Mouse (Mus musculus): ENCODE data around the gene Sgf29. TPM values are rescaled to one million over a fixed set of nuclear protein-coding genes. Genes with fewer than 3 reads are reported as not detected.
"Not testable (repeated sequence)": the region's sequence is repeated elsewhere in the genome, so short reads cannot be mapped to it uniquely, and the experiment has no call there.

Sgf29 gene
- polyA plus RNA-seq, 1 experiment from 2014 or later = 42.4 TPM

- ATAC-seq = no peak
- peaks cover 94% of the 10 kb centered on the region for H3K36me3 ChIP-seq
- no peak overlapping the region for H3K9ac ChIP-seq
- no peak overlapping the region for H3K4me2 ChIP-seq
- WGBS (ENCODE audit: insufficient replicate concordance) = 66% methylated on average over 5 of the region's 5 CpGs
- peaks cover 7% of the 10 kb centered on the region; the same call in 1 of the 2 replicates for H3K4me1 ChIP-seq
- no peaks in the 10 kb centered on the region for H3K9me3 ChIP-seq (replicated peaks)
- no peak overlapping the region; the same call in 1 of the 2 replicates for H3K27ac ChIP-seq
- no peaks in the 10 kb centered on the region for H3K27me3 ChIP-seq (replicated peaks)
- no peak overlapping the region for H3K4me3 ChIP-seq
These were observed 19.3 kb downstream of the Sgf29 start for GRCm38 (mm10) chr7:126668452-126668851.

- Histone ChIP-seq H3K9ac (no peak overlapping the region), H3K27me3 (replicated peaks) (no peaks in the 10 kb centered on the region), H3K4me1 (peaks cover 7% of the 10 kb centered on the region; the same call in 1 of the 2 replicates), H3K4me3 (no peak overlapping the region), H3K4me2 (no peak overlapping the region), H3K36me3 (peaks cover 91% of the 10 kb centered on the region), H3K27ac (no peak overlapping the region), H3K9me3 (replicated peaks) (no peaks in the 10 kb centered on the region)
- no peak for ATAC-seq
- WGBS (ENCODE audit: insufficient replicate concordance) = 87% methylated on average over 3 of the region's 3 CpGs
These were observed 21.0 kb downstream of the Sgf29 start for GRCm38 (mm10) chr7:126670152-126670551.

- Histone ChIP-seq H3K4me3 (no peak overlapping the region), H3K4me1 (peaks cover 10% of the 10 kb centered on the region; the same call in 1 of the 2 replicates), H3K36me3 (peaks cover 89% of the 10 kb centered on the region), H3K4me2 (no peak overlapping the region), H3K27ac (no peak overlapping the region), H3K9me3 (replicated peaks) (no peaks in the 10 kb centered on the region), H3K9ac (no peak overlapping the region), H3K27me3 (replicated peaks) (no peaks in the 10 kb centered on the region)
- 89% methylated on average over 9 of the region's 9 CpGs for WGBS (ENCODE audit: insufficient replicate concordance)
- ATAC-seq = no peak; the same call in 1 of the 2 replicates
These were observed 23.0 kb downstream of the Sgf29 start for GRCm38 (mm10) chr7:126672111-126672510.

GRCm38 (mm10) chr7:126675104-126675503, 26.0 kb downstream of the Sgf29 start:
- H3K9me3 ChIP-seq (replicated peaks) = no peaks in the 10 kb centered on the region
- no peaks in the 10 kb centered on the region for H3K27me3 ChIP-seq (replicated peaks)
- no peak overlapping the region for H3K9ac ChIP-seq
- WGBS (ENCODE audit: insufficient replicate concordance) = 87% methylated on average over 8 of the region's 8 CpGs
- H3K4me2 ChIP-seq = no peak overlapping the region
- H3K4me1 ChIP-seq = peaks cover 3% of the 10 kb centered on the region; the same call in 1 of the 2 replicates
- no peak overlapping the region for H3K27ac ChIP-seq
- ATAC-seq = no peak
- no peak overlapping the region for H3K4me3 ChIP-seq
- H3K36me3 ChIP-seq = peaks cover 76% of the 10 kb centered on the region

GRCm38 (mm10) chr7:126676207-126676606, 27.1 kb downstream of the Sgf29 start, which contains the start of gene Sult1a1:
Gene Sult1a1 (minus strand): TSS chr7:126676432.
- Histone ChIP-seq H3K4me3 (no peak within 1 kb of the TSS), H3K4me2 (no peak within 1 kb of the TSS)
- ATAC-seq = no peak

GRCm38 (mm10) chr7:126676631-126677220, 27.6 kb downstream of the Sgf29 start:
- no peak for ATAC-seq
- Histone ChIP-seq H3K4me3 (no peak overlapping the region), H3K27me3 (replicated peaks) (no peaks in the 10 kb centered on the region), H3K9me3 (replicated peaks) (no peaks in the 10 kb centered on the region), H3K36me3 (peaks cover 60% of the 10 kb centered on the region), H3K4me1 (peaks cover 3% of the 10 kb centered on the region; the same call in 1 of the 2 replicates), H3K9ac (no peak overlapping the region), H3K27ac (no peak overlapping the region), H3K4me2 (no peak overlapping the region)
- WGBS (ENCODE audit: insufficient replicate concordance) = 69% methylated on average over 4 of the region's 4 CpGs

More at GRCm38 (mm10) chr7:126676207-126676606, 27.1 kb downstream of the Sgf29 start, which contains the start of gene Sult1a1:
- Histone ChIP-seq H3K36me3 (peaks cover 65% of the 10 kb centered on the region), H3K9me3 (replicated peaks) (no peaks in the 10 kb centered on the region), H3K27me3 (replicated peaks) (no peaks in the 10 kb centered on the region), H3K4me1 (peaks cover 3% of the 10 kb centered on the region; the same call in 1 of the 2 replicates), H3K27ac (no peak within 1 kb of the TSS), H3K9ac (no peak within 1 kb of the TSS)
- 70% methylated on average over 1 of the region's 1 CpGs for WGBS (ENCODE audit: insufficient replicate concordance)

GRCm38 (mm10) chr7:126678545-126679341, 29.6 kb downstream of the Sgf29 start:
- no peaks in the 10 kb centered on the region for H3K27me3 ChIP-seq (replicated peaks)
- H3K9me3 ChIP-seq (replicated peaks) = no peaks in the 10 kb centered on the region
- 0 out of 2 replicates have a peak, but pooled peaks have one; percentile 13 for ATAC-seq
- peaks cover 41% of the 10 kb centered on the region for H3K36me3 ChIP-seq
- H3K27ac ChIP-seq = peak overlapping the region; percentile 51; the same call in 1 of the 2 replicates
- H3K4me1 ChIP-seq = peaks cover 3% of the 10 kb centered on the region; the same call in 1 of the 2 replicates
- no peak overlapping the region for H3K4me3 ChIP-seq
- H3K9ac ChIP-seq = no peak overlapping the region
- WGBS (ENCODE audit: insufficient replicate concordance) = 72% methylated on average over 8 of the region's 8 CpGs
- no peak overlapping the region for H3K4me2 ChIP-seq

- no peak for ATAC-seq
- Histone ChIP-seq H3K4me1 (peaks cover 3% of the 10 kb centered on the region; the same call in 1 of the 2 replicates), H3K27ac (no peak overlapping the region)
These were observed 30.6 kb downstream of the Sgf29 start for GRCm38 (mm10) chr7:126679683-126680082.

GRCm38 (mm10) chr7:126681221-126681620, 32.1 kb downstream of the Sgf29 start:
- Histone ChIP-seq H3K9ac (no peak overlapping the region), H3K4me3 (no peak overlapping the region), H3K27ac (no peak overlapping the region), H3K4me2 (no peak overlapping the region), H3K36me3 (peaks cover 18% of the 10 kb centered on the region), H3K9me3 (replicated peaks) (no peaks in the 10 kb centered on the region), H3K27me3 (replicated peaks) (no peaks in the 10 kb centered on the region), H3K4me1 (no peaks in the 10 kb centered on the region; the same call in 1 of the 2 replicates)
- WGBS (ENCODE audit: insufficient replicate concordance) = 90% methylated on average over 5 of the region's 5 CpGs
- ATAC-seq = no peak

More at GRCm38 (mm10) chr7:126679683-126680082, 30.6 kb downstream of the Sgf29 start:
- H3K9ac ChIP-seq = no peak overlapping the region
- peaks cover 33% of the 10 kb centered on the region for H3K36me3 ChIP-seq
- H3K4me3 ChIP-seq = no peak overlapping the region
- 69% methylated on average over 5 of the region's 5 CpGs for WGBS (ENCODE audit: insufficient replicate concordance)
- no peaks in the 10 kb centered on the region for H3K9me3 ChIP-seq (replicated peaks)
- no peak overlapping the region for H3K4me2 ChIP-seq
- H3K27me3 ChIP-seq (replicated peaks) = no peaks in the 10 kb centered on the region

GRCm38 (mm10) chr7:126688156-126688555, 39.0 kb downstream of the Sgf29 start:
- not testable (repeated sequence) for H3K27me3 ChIP-seq (replicated peaks); H3K4me3 ChIP-seq; H3K4me2 ChIP-seq; H3K27ac ChIP-seq; H3K9ac ChIP-seq; H3K9me3 ChIP-seq (replicated peaks); ATAC-seq
- Histone ChIP-seq H3K4me1 (peaks cover 11% of the 10 kb centered on the region), H3K36me3 (peaks cover 22% of the 10 kb centered on the region)
- 60% methylated on average over 4 of the region's 4 CpGs for WGBS (ENCODE audit: insufficient replicate concordance)

GRCm38 (mm10) chr7:126689021-126689420, 39.9 kb downstream of the Sgf29 start:
- Histone ChIP-seq H3K9me3 (replicated peaks) (no peaks in the 10 kb centered on the region), H3K9ac (no peak overlapping the region), H3K27ac (no peak overlapping the region), H3K27me3 (replicated peaks) (no peaks in the 10 kb centered on the region), H3K4me2 (no peak overlapping the region), H3K4me1 (peaks cover 19% of the 10 kb centered on the region), H3K4me3 (no peak overlapping the region), H3K36me3 (peaks cover 22% of the 10 kb centered on the region)
- ATAC-seq = no peak
- WGBS (ENCODE audit: insufficient replicate concordance) = 63% methylated on average over 3 of the region's 3 CpGs

GRCm38 (mm10) chr7:126690737-126691136, 41.6 kb downstream of the Sgf29 start:
- no peak for ATAC-seq
- Histone ChIP-seq H3K4me2 (no peak overlapping the region), H3K4me3 (no peak overlapping the region), H3K4me1 (peaks cover 29% of the 10 kb centered on the region), H3K9me3 (replicated peaks) (no peaks in the 10 kb centered on the region), H3K27ac (no peak overlapping the region), H3K36me3 (peaks cover 22% of the 10 kb centered on the region), H3K9ac (no peak overlapping the region), H3K27me3 (replicated peaks) (no peaks in the 10 kb centered on the region)
- 81% methylated on average over 3 of the region's 3 CpGs for WGBS (ENCODE audit: insufficient replicate concordance)
